Mouse (Mus musculus): Measurements from ENCODE around the gene Pagr1b. TPM values are rescaled to one million over a fixed set of nuclear protein-coding genes. Genes with fewer than 3 reads are reported as not detected.

The Pagr1b gene
- total RNA-seq, 2 experiments from 2014 or later: not detected

DNA sequence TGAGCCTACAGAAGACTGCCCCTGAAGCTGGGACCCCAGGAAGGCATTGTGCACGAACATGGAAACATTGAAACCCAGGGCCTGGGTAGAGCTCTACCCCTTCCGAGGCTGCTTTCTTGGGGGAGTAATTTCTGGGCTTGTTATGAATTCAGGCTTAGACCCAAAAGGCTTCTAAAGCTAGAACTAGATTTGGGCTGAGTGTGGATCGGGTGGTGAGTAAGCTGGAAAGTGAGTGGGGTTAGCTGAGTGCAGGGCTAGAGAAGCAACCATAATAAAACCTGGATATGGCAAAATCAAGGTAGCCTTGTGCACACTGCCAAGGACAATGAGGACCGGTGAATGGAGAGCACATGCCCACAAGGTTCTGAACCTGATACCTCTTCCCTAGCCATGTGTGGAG is 54.3 kb downstream of the Pagr1b start:
- no peak for DNase-seq
- intact Hi-C loops (cut with DNase I): loop anchor here (2.0 kb wide), 1 partner anchor 139 kb away; no protein-coding TSS in a partner anchor

DNA sequence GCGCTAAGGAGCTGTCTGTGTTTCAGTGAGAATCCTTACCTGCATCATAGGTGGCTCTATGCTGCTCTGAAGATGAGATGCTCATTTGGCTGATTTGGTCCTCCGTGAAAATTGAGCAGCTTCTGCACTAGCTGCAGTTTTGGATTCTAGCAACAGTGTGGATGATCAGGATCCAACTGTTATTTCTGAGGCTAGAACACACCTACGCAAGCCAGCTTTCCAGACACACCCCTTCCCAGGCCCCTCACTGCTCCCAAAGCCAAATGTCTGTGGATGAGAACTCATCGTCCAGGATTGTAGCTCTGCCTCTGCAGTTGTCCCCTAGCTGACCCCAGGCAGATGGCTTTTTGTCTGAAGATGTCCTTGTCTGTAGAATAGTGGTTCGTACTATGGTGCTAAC is 55.2 kb downstream of the Pagr1b start:
- intact Hi-C loops (cut with DNase I): no loop called here
- no peak for DNase-seq

DNA sequence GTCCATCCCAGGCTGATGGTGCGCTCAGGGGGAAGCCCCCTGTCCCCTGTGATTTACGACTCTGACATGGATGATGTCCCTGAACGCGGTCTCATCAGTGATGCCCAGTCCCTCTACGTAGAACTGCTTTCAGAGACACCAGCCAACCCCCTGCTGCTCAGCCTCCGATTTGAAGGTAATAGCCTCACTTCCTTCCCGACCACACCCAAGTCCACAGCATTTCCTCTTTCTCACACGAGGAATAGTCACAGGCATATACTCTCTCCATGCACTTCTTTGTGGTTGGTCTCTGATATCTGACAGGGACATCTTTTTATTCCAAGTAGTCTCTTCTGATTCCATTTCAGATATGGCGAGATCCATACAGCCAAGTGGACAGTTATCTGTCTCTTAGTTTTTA is 56.5 kb downstream of the Pagr1b start:
- no peak for DNase-seq
- intact Hi-C loops (cut with DNase I): no loop called here

DNA sequence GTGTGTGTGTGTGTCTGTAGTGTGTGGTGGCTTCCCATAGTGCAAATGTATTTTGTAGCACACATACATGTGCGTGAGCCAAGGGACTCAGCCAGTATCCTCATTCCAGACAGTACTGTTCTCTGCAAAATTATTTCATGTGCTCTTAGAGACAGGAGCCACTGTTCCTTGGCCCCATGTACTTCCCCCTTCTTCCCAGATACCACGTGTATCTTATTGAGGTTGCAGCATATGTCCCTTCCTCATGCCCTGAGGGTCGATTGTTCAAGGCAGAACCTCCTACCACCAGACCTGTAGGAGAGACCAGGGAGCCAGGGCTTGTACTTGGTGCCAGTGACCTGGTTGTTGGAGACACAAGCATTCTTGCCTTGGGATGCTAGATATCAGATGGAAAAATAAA is 61.2 kb downstream of the Pagr1b start:
- intact Hi-C loops (cut with DNase I): no loop called here
- no peak for DNase-seq

DNA sequence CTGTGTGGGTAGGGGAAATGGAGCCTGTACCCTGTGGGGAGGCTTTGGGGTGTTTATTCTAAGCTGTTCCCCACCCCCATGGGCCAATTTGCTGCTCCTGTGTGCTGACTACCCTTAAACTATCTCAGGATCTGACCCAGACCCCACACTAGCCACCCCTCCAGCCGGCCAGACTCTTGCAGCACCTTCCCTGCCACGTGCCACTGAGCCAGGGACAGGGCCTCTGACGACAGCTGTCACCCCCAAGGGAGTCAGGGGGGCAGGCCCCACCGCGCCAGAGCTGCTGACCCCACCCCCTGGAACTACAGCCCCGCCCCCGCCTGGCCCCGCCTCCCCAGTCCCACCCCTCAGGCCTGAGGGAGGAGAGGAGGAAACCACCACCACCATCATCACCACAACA is 63.6 kb downstream of the Pagr1b start:
- intact Hi-C loops (cut with DNase I): no loop called here

DNA sequence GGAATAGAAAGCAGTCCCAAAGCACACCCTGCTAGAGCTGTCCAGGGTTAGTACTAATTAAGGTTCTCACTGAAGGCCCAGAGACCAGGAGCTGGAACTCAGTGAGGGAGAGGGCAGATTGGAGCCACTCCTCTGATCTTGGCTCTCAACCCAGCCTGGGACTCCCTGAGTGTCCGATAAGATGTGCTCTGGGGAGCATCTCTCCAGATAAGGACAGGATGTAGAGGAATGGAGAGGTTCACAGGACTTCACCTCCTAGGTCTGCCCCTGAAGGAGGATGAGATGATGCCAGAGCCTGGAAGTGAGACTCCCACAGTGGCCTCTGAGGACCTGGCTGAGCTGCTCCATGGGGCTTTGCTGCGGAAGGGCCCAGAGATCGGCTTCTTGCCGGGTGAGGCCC is 64.5 kb downstream of the Pagr1b start:
- DNase-seq: no peak
- intact Hi-C loops (cut with DNase I): no loop called here

More for the DNA sequence above, 63.6 kb downstream of the Pagr1b start:
- no peak for DNase-seq

Small RNA genes within 50 kb of the gene (microRNA-seq; reads per million reads assigned to microRNA genes)
- gene Gm44343 (ENCODE audit: borderline number of aligned reads in 2 of 2): 0 reads per million in 2 experiments

Other genes starting within 250 kb of the Pagr1b start
- 100 to 1,000 TPM in 1 of 2 experiments, 10 to 100 TPM in 1; 91.4 to 110 TPM for gene Ypel3, start 239.5 kb downstream of the Pagr1b start, total RNA-seq (2021)
- gene Tbx6, start 235.0 kb downstream of the Pagr1b start, total RNA-seq (2021): under 1 TPM; 0.24 to 0.44 TPM
- 10 to 100 TPM; 36.1 to 36.5 TPM for gene Ppp4c, start 224.0 kb downstream of the Pagr1b start, total RNA-seq (2021)
- 1 to 10 TPM; 8.2 to 9.7 TPM for gene Fam57b, start 218.8 kb downstream of the Pagr1b start, total RNA-seq (2021)
- not detected for gene 4930451I11Rik, start 184.8 kb downstream of the Pagr1b start, total RNA-seq (2021)
- not detected for gene Doc2a, start 169.1 kb downstream of the Pagr1b start, total RNA-seq (2021)
- 1 to 10 TPM; 6.1 to 6.6 TPM for gene Hirip3, start 154.5 kb downstream of the Pagr1b start, total RNA-seq (2021)
- gene Ino80e, start 154.1 kb downstream of the Pagr1b start, total RNA-seq (2021): 10 to 100 TPM; 21.2 to 21.8 TPM
- gene Taok2, start 131.8 kb downstream of the Pagr1b start, total RNA-seq (2021): 10 to 100 TPM; 39.5 to 43.2 TPM
- gene Tmem219, start 93.6 kb downstream of the Pagr1b start, total RNA-seq (2021): 10 to 100 TPM in 1 of 2 experiments, 1 to 10 TPM in 1; 9.5 to 11.5 TPM
- 1 to 10 TPM; 5.4 to 7.4 TPM for gene Kctd13, start 87.6 kb downstream of the Pagr1b start, total RNA-seq (2021)
- gene Asphd1, start 66.9 kb downstream of the Pagr1b start, total RNA-seq (2021): not detected
- gene Sez6l2, start 65.9 kb downstream of the Pagr1b start, total RNA-seq (2021): 1 to 10 TPM; 6.4 to 10.0 TPM
- gene Cdipt, start 40.6 kb downstream of the Pagr1b start, total RNA-seq (2021): 10 to 100 TPM; 52.2 to 55.4 TPM
- under 1 TPM; 0.31 to 0.65 TPM for gene Cdiptos, start 40.4 kb downstream of the Pagr1b start, total RNA-seq (2021)
- 10 to 100 TPM; 53.5 to 57.7 TPM for gene Mvp, start 1.9 kb downstream of the Pagr1b start, total RNA-seq (2021)
- 10 to 100 TPM in 1 of 2 experiments, not detected in 1; 11.8 TPM for gene Pagr1a, start 868 bp upstream of the Pagr1b start, total RNA-seq (2021)
- 10 to 100 TPM; 25.2 to 28.6 TPM for gene Gm42742, start 4.6 kb upstream of the Pagr1b start, total RNA-seq (2021)
- 1 to 10 TPM in 1 of 2 experiments, under 1 TPM in 1; 0.57 to 1.2 TPM for gene Prrt2, start 4.7 kb upstream of the Pagr1b start, total RNA-seq (2021)
- gene Maz, start 10.6 kb upstream of the Pagr1b start, total RNA-seq (2021): 10 to 100 TPM; 66.5 to 71.5 TPM
- 1 to 10 TPM; 1.0 to 2.6 TPM for gene Kif22, start 26.0 kb upstream of the Pagr1b start, total RNA-seq (2021)
- gene Zg16, start 70.8 kb upstream of the Pagr1b start, total RNA-seq (2021): not detected
- gene AI467606, start 74.9 kb upstream of the Pagr1b start, total RNA-seq (2021): 1 to 10 TPM; 1.6 to 1.9 TPM
- gene Qprt, start 105.7 kb upstream of the Pagr1b start, total RNA-seq (2021): not detected
- gene Spn, start 121.3 kb upstream of the Pagr1b start, total RNA-seq (2021): under 1 TPM; 0.76 to 0.92 TPM
- 10 to 100 TPM; 36.9 to 38.0 TPM for gene Cd2bp2, start 179.6 kb upstream of the Pagr1b start, total RNA-seq (2021)
- gene Tbc1d10b, start 192.0 kb upstream of the Pagr1b start, total RNA-seq (2021): 10 to 100 TPM; 24.6 to 26.4 TPM
- 1 to 10 TPM; 2.4 to 2.5 TPM for gene Mylpf, start 192.4 kb upstream of the Pagr1b start, total RNA-seq (2021)
- gene Zfp553, start 216.6 kb upstream of the Pagr1b start, total RNA-seq (2021): 1 to 10 TPM; 6.0 to 6.6 TPM
- 1 to 10 TPM; 2.8 TPM for gene Sept1, start 216.6 kb upstream of the Pagr1b start, total RNA-seq (2021)
- gene Zfp771, start 227.8 kb upstream of the Pagr1b start, total RNA-seq (2021): 10 to 100 TPM; 19.1 TPM
- 10 to 100 TPM; 40.7 to 45.0 TPM for gene Dctpp1, start 244.2 kb upstream of the Pagr1b start, total RNA-seq (2021)

Measured in heart, postnatal 36 days (tissue).